Mouse (Mus musculus) spleen, adult 2 months (tissue): ENCODE data around the gene Csnk1e.

Experiments
- CTCF ChIP-seq: fragments of 200-500 bp; IDR thresholded peaks from 2 replicates; pipeline ENCODE4 v1.5.1; 2011; ENCODE audit warnings: mild to moderate bottlenecking, inconsistent platforms; ENCODE audit not compliant: insufficient read depth, insufficient read length, insufficient replicate concordance; ENCODE audit errors: extremely low read depth
- POLR2A ChIP-seq: fragments of 200-500 bp; IDR thresholded peaks from 2 replicates; pipeline ENCODE4 v1.6.1; 2011; ENCODE audit warnings: low read depth, low read length, inconsistent platforms

- TF ChIP-seq POLR2A (no peak), CTCF (no peak)
Observed at GRCm38 (mm10) chr15:79370281-79370843, 85.0 kb downstream of the Csnk1e start.
